Mouse (Mus musculus): ENCODE measurements around the gene Kcnk2. TPM values are rescaled to one million over a fixed set of nuclear protein-coding genes. Genes with fewer than 3 reads are reported as not detected.

Gene Kcnk2
- not detected in 2 replicates for total RNA-seq (2017)

DNA sequence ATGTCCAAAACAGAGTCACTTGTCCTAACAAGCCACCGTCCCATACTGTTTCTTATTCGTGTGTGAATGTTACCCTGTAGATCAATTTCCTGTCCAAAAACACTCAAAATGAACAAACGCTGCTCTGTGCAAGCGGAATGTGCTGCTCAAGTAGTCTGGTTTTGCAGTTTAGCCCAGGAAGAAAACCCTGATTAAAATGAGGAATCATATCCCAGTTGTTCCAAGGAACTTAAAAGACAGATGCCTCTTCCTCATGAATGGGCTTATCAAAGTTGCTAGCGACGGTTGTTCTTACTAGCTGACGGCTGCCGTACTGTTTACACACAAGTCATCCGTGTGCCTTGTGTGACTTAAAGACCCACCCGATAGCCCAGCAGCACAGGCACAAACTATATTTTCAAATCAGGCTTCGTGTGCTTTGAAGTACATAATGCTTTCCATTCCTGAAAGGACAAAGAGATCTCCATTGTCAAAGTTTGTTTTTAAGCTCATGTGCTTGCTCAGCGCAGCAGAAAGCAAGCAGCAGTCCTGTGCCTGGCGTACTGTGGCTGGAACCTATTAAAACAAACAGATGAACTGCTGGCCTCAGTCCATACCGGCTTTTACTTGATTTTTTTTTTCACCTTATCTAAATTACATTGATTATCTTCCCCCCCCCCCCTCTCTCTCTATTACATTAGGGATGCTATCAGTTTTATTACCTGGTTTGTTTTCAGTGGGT, at the start of gene Kcnk2:
TSS of gene Kcnk2 (minus strand) at position 51 of the 721 bp plus-strand sequence.
- ATAC-seq (ENCODE audit: extremely low read depth, insufficient number of reproducible peaks, low FRiP score, poor library complexity, severe bottlenecking), result no peak

DNA sequence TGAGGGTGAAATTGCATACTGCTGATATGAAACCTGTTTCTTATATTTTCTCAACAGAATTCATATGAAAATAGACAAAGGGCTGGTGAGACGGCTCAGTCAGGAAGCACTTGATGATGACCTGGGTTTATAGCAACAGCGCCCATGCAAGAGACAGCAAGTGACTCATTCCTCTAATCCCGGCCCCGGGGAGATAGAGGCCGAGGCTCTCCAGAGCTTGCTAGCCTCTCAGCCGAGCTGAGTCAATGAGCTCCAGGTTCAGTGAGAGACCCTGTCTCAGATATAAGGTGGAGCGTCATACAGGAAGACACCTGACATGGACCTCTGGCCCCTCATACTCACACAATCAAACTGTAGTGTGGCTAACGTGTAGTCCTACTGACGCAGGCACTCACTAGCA, 38.7 kb upstream of the Kcnk2 start:
- ATAC-seq (ENCODE audit: extremely low read depth, insufficient number of reproducible peaks, low FRiP score, poor library complexity, severe bottlenecking), result no peak

- no peak for ATAC-seq (ENCODE audit: extremely low read depth, insufficient number of reproducible peaks, low FRiP score, poor library complexity, severe bottlenecking)
Observed at GRCm38 (mm10) chr1:189437126-189437525, 35.1 kb upstream of the Kcnk2 start.

DNA sequence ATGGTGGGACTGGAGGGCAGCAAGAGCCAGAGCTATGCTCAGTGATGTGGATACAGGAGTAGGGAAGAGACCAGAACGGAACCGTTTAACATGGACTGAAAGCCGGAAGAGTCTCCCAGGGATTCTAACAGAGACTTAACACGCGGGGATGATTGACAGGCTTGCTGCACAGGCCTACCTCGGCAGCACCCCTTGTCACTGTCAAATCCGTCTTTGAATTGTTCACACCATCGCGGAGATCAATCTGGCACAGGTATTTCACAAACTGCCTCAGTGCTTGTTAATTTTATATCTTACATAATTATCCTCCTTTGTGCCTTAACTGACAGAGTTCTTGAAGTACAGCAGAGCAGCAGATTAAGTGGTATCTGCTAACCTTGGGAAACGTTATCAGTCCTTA, 33.4 kb upstream of the Kcnk2 start:
- no peak for ATAC-seq (ENCODE audit: extremely low read depth, insufficient number of reproducible peaks, low FRiP score, poor library complexity, severe bottlenecking)

GRCm38 (mm10) chr1:189431479-189431878, 29.4 kb upstream of the Kcnk2 start:
- ATAC-seq (ENCODE audit: extremely low read depth, insufficient number of reproducible peaks, low FRiP score, poor library complexity, severe bottlenecking), result no peak

DNA sequence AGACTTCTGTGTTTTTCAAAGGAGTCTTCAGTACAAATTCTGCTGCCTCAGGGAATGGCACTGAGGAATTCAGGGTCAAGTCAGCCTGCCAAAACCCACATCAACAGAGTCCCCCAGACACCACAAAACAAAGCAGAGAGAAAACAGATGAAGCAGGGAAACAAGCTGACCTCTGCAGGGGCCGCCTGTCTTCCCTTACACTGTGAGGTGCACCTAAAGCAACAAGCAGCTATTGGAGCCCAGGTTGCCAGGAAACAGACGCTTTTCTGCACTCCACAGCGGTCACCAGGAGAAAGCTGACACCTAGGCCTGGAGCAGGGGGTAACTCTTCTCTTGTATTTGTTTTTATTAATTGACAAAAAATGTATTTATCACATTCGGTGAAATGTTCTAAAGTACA, 28.5 kb upstream of the Kcnk2 start:
- no peak for ATAC-seq (ENCODE audit: extremely low read depth, insufficient number of reproducible peaks, low FRiP score, poor library complexity, severe bottlenecking)

DNA sequence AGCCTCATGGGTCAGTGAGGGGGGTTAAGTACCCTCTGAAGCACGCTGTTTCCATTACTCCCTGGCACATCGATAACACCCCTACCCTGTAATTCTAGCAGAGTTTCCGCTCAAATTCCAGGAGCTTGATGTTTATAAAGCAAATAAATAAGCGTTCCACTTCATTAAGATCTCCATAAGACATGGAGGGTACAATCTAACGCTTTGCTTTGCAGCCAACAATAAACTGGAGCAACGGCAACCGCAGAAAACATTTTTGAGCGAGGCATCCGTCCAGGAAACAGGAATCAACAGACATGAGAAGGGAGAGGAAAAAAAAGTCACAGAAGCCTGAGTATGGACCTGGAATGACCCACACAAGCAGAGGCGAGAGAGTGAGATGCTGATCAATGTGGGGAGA, 27.5 kb upstream of the Kcnk2 start:
- no peak for ATAC-seq (ENCODE audit: extremely low read depth, insufficient number of reproducible peaks, low FRiP score, poor library complexity, severe bottlenecking)

DNA sequence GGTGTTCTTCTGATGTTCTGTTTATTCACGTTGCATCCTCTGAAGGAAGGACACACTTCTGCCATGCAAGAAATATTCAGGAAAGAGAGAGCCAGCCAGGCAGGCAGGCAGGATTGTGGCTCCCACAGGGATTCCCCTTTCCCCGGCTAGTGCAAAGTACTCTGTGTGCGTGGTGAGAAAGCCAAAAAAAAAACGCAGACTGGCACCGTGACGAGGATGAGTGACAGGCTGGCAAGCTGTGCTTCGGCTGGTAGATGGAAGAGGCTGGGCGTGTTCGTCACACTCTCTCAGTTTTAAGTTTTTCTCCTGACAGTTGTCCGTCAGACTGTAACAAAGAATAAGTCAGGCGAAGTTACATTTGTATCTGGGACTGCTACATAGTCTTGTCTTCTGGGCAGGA, 24.2 kb upstream of the Kcnk2 start:
- ATAC-seq (ENCODE audit: extremely low read depth, insufficient number of reproducible peaks, low FRiP score, poor library complexity, severe bottlenecking), result no peak

DNA sequence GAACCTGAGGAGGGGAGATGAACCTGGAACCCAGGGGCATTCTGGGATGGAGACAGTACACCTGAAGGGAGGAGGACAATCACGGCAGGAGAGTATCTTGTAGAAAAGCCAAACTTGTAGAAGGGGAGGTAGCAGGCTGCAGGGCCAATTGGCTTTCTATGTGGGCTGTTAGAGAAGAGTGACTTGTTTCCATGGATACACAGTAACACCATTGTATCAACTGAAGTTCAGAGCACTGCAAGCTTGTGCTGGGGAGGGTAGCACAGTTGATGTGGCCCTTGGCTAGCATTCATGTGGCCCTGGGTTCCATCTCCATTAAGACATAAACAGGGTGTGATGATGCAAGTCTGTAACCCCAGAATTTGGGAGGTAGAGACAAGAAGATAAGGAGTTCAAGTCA, 17.8 kb upstream of the Kcnk2 start:
- no peak for ATAC-seq (ENCODE audit: extremely low read depth, insufficient number of reproducible peaks, low FRiP score, poor library complexity, severe bottlenecking)

GRCm38 (mm10) chr1:189409906-189410305, 7.8 kb upstream of the Kcnk2 start:
- no peak for ATAC-seq (ENCODE audit: extremely low read depth, insufficient number of reproducible peaks, low FRiP score, poor library complexity, severe bottlenecking)

DNA sequence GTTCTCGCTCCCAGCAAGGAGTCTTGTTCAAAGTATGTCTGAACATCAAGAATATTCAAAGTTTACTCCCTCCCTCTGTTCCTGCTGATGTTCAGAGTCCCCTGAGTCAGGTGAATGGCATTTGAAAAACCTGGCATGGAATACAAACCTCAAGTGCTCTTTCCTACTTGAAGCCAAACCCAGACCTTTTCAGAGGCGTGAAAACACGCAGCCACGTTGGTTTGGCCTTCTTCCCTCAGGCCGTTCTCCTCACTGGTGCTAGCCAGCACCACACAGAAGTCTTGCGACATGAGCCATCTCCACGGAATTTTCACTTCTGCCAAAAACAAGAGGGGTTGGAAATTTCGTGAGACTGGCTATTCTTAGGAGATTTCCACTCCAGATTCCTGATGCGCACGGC, 3.1 kb upstream of the Kcnk2 start:
- ATAC-seq (ENCODE audit: extremely low read depth, insufficient number of reproducible peaks, low FRiP score, poor library complexity, severe bottlenecking), result no peak

DNA sequence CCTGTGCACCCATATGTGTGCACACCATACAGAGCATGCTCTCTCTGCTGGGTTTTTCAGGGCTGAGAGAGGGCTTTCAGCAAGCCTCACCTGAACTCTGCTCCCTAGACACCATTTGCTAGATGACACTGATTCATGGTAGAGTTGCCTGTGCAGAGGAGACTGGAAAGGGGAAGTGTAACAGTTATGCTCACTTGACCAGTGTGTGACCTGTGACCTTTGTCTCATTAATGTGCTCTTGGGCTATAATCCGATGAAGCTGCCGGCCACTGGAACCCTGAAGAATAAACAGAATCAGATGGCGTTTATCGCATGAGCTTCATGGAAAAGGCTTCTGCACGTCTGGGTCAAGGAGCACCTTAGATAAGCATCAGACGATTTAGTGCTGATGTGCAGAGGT, 1.5 kb upstream of the Kcnk2 start:
- no peak for ATAC-seq (ENCODE audit: extremely low read depth, insufficient number of reproducible peaks, low FRiP score, poor library complexity, severe bottlenecking)

DNA sequence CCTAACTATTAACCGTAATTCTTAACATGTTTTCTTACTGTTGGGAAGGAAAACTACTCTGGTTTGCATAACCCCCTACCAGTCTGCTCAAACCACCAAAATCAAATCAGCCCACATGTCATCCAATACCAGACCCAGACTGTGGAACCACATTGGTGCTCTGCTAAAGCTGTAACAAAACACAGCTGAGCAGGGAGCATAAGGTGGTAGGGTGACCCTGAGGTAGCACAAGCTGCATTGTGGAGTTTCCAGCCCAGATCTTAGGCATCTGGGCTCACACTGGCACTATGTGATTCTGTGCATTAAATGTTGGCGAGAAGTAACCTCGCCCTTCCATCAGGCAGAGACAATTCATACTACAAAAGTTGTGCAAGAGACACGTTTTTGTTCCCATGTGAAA, 1.1 kb upstream of the Kcnk2 start:
- ATAC-seq (ENCODE audit: extremely low read depth, insufficient number of reproducible peaks, low FRiP score, poor library complexity, severe bottlenecking), result no peak

DNA sequence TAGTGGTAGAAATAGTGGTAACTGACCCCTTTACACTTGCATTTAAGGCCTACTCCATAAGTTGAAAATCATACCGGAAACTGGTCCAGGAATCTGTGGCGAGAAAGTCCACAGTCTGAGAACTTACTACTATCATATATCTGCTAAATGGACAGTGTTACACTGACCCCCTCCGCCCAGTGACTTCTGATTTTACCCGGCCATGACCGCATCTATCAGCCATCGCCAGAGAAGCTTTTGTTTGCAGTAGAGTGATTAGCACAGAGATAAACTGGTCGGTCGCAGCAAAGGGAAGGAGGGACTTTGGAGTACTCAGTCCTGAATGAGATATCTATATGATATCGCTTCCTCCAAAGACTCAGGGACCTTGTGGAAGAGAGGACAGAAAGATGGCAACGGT, 15.2 kb downstream of the Kcnk2 start:
- no peak for ATAC-seq (ENCODE audit: extremely low read depth, insufficient number of reproducible peaks, low FRiP score, poor library complexity, severe bottlenecking)

- no peak for ATAC-seq (ENCODE audit: extremely low read depth, insufficient number of reproducible peaks, low FRiP score, poor library complexity, severe bottlenecking)
Observed at GRCm38 (mm10) chr1:189386141-189386540, 15.9 kb downstream of the Kcnk2 start.

DNA sequence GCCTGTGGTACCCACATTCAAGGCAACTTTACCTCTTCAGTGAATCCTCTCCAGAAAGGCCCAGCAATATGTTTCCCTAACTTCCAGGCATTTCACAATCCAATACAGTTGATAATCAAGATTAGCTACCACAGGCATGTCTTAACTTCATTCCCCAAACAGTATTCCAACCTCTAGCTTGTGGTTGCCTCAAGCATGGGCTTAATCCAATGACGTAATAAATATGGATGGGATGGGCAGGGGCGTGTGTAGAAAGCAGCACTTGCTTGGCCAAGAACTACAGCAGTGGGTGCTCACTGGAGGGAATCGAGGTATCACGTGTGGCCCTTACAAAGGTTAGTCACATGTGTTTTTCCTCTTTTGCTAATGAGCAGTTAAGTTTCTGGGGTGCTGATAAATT, 34.4 kb downstream of the Kcnk2 start:
- ATAC-seq (ENCODE audit: extremely low read depth, insufficient number of reproducible peaks, low FRiP score, poor library complexity, severe bottlenecking), result no peak

- no peak for ATAC-seq (ENCODE audit: extremely low read depth, insufficient number of reproducible peaks, low FRiP score, poor library complexity, severe bottlenecking)
Observed at GRCm38 (mm10) chr1:189364188-189364587, 37.9 kb downstream of the Kcnk2 start.

GRCm38 (mm10) chr1:189362579-189362978, 39.5 kb downstream of the Kcnk2 start:
- no peak for ATAC-seq (ENCODE audit: extremely low read depth, insufficient number of reproducible peaks, low FRiP score, poor library complexity, severe bottlenecking)

DNA sequence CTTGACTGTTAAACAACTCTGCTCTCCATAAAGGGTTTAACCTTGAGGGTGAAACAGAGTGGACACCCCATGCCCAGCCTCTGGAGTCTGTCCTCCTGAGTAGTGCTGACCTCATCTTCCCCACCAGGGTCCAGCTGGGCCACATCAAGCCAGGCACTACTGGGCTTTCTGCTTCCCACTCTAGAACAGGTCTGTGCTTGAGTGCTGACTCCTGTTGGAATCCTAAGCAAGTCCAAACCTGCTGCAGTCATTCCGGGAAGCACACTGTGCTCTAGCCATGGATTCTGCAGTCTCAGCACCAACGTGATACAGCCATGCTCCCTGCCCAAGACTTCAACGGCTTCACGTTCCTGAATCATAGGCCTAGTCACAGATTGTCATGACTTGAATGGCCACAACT, 42.4 kb downstream of the Kcnk2 start:
- ATAC-seq (ENCODE audit: extremely low read depth, insufficient number of reproducible peaks, low FRiP score, poor library complexity, severe bottlenecking), result no peak

DNA sequence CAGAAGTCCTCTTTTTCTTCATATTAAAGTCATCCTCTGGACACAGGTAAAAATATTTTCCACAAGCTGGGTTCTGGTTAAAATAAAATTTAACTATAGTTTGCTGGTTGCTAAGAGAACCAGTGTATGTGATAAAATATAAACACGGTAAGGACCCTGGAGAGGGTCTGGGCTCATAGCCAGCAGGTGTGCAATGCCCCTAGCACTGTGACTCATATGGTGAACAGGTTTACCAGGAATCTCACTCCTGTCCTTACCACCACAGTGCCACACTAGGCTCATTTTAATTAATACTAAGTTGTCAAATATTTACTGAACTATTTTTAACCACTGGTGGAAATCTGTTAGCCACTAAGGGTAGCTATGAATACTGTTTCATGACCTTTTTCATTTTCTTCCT, 48.2 kb downstream of the Kcnk2 start:
- no peak for ATAC-seq (ENCODE audit: extremely low read depth, insufficient number of reproducible peaks, low FRiP score, poor library complexity, severe bottlenecking)

- no peak for ATAC-seq (ENCODE audit: extremely low read depth, insufficient number of reproducible peaks, low FRiP score, poor library complexity, severe bottlenecking)
Observed at GRCm38 (mm10) chr1:189351804-189352203, 50.3 kb downstream of the Kcnk2 start.

Data from neutrophil, adult 5-6 weeks (primary cell).